Mouse (Mus musculus) embryonic facial prominence, embryonic 15.5 days (tissue): ENCODE results near the gene Dhfr. TPM values are rescaled to one million over a fixed set of nuclear protein-coding genes. Genes with fewer than 3 reads are reported as not detected.

Source experiments
- ATAC-seq: fragments of 200-750 bp; cut with Nextera tagmentation; 2 replicates; pipeline ENCODE4 v1.8.0; 2017; ENCODE audit warnings: low read depth, moderate TSS enrichment; ENCODE audit not compliant: insufficient number of reproducible peaks, low FRiP score, low TSS enrichment
- H3K27ac ChIP-seq: fragments of 300-500 bp; sonication (generic); replicated peaks from 2 replicates; pipeline ENCODE4 v1.5.1; 2015; ENCODE audit warnings: mild to moderate bottlenecking, inconsistent platforms
- H3K27me3 ChIP-seq: fragments of 300-500 bp; sonication (generic); 2 replicates; pipeline ENCODE4 v1.6.1; 2015; ENCODE audit warnings: inconsistent platforms
- H3K36me3 ChIP-seq: fragments of 300-500 bp; sonication (generic); 2 replicates; pipeline ENCODE4 v1.6.1; 2015; ENCODE audit warnings: mild to moderate bottlenecking, inconsistent platforms
- H3K4me1 ChIP-seq: fragments of 300-500 bp; sonication (generic); 2 replicates; pipeline ENCODE4 v1.6.1; 2015; ENCODE audit warnings: inconsistent platforms
- H3K4me2 ChIP-seq: fragments of 300-500 bp; sonication (generic); replicated peaks from 2 replicates; pipeline ENCODE4 v1.6.1; 2015; ENCODE audit warnings: mild to moderate bottlenecking, inconsistent platforms
- H3K4me3 ChIP-seq: fragments of 300-500 bp; sonication (generic); replicated peaks from 2 replicates; pipeline ENCODE4 v1.5.1; 2015; ENCODE audit warnings: mild to moderate bottlenecking, inconsistent platforms
- H3K9ac ChIP-seq: fragments of 300-500 bp; sonication (generic); 2 replicates; pipeline ENCODE4 v1.6.1; 2015; ENCODE audit warnings: inconsistent platforms
- H3K9me3 ChIP-seq: fragments of 300-500 bp; sonication (generic); replicated peaks from 2 replicates; pipeline ENCODE4 v1.6.1; 2016; ENCODE audit warnings: inconsistent platforms
- WGBS: fragments of 180-500 bp; shearing (Covaris S2); methylation state at CpG from one replicate; pipeline ENCODE4 v1.1.7; 2015; 5-methylcytosine and 5-hydroxymethylcytosine counted together
- polyA plus RNA-seq: library from polyadenylated mRNA; unstranded; fragments of >200 nt; fragmentation: Nextera tagmentation; extraction: Ambion mirVana; gene quantifications from 2 replicates; pipeline ENCODE4 v1.2.1, GENCODE M21; 2015

Dhfr gene
- polyA plus RNA-seq, 1 experiment from 2014 or later = 12.3 TPM

- no peak for ATAC-seq
- 81% methylated on average over 12 of the region's 12 CpGs for WGBS
- Histone ChIP-seq H3K4me2 (no peak overlapping the region), H3K36me3 (no peaks in the 10 kb centered on the region), H3K27me3 (no peaks in the 10 kb centered on the region), H3K4me3 (no peak overlapping the region), H3K9ac (no peak overlapping the region), H3K9me3 (no peaks in the 10 kb centered on the region), H3K4me1 (no peaks in the 10 kb centered on the region), H3K27ac (no peak overlapping the region)
Observed at GRCm38 (mm10) chr13:92393047-92393661, 38.6 kb downstream of the Dhfr start.

GRCm38 (mm10) chr13:92398491-92399384 lies 44.2 kb downstream of the Dhfr start:
- Histone ChIP-seq H3K9ac (no peak overlapping the region), H3K4me1 (no peaks in the 10 kb centered on the region), H3K36me3 (no peaks in the 10 kb centered on the region), H3K4me3 (no peak overlapping the region), H3K9me3 (no peaks in the 10 kb centered on the region), H3K27ac (no peak overlapping the region), H3K4me2 (no peak overlapping the region), H3K27me3 (no peaks in the 10 kb centered on the region)
- 74% methylated on average over 11 of the region's 11 CpGs for whole genome bisulfite sequencing
- no peak for ATAC-seq

- no peak overlapping the region for H3K9ac ChIP-seq
- H3K27me3 ChIP-seq = no peaks in the 10 kb centered on the region
- no peak overlapping the region for H3K27ac ChIP-seq
- no peak overlapping the region for H3K4me3 ChIP-seq
- H3K36me3 ChIP-seq = no peaks in the 10 kb centered on the region
- 40% methylated on average over 2 of the region's 2 CpGs for WGBS
- no peak overlapping the region for H3K4me2 ChIP-seq
- no peaks in the 10 kb centered on the region for H3K9me3 ChIP-seq
- H3K4me1 ChIP-seq = no peaks in the 10 kb centered on the region
- ATAC-seq = no peak
Observed at GRCm38 (mm10) chr13:92402063-92402462, 47.5 kb downstream of the Dhfr start.

- no peaks in the 10 kb centered on the region for H3K36me3 ChIP-seq
- no peak overlapping the region for H3K4me3 ChIP-seq
- no peaks in the 10 kb centered on the region for H3K4me1 ChIP-seq
- H3K27ac ChIP-seq = no peak overlapping the region
- H3K9ac ChIP-seq = no peak overlapping the region
- no peaks in the 10 kb centered on the region for H3K9me3 ChIP-seq
- 54% methylated on average over 3 of the region's 3 CpGs for WGBS
- no peaks in the 10 kb centered on the region for H3K27me3 ChIP-seq
- H3K4me2 ChIP-seq = no peak overlapping the region
- no peak for ATAC-seq
Observed at GRCm38 (mm10) chr13:92403496-92403895, 49.0 kb downstream of the Dhfr start.

GRCm38 (mm10) chr13:92410486-92410885 lies 56.0 kb downstream of the Dhfr start:
- no peak overlapping the region for H3K4me2 ChIP-seq
- no peak overlapping the region for H3K9ac ChIP-seq
- no peaks in the 10 kb centered on the region for H3K36me3 ChIP-seq
- H3K9me3 ChIP-seq = no peaks in the 10 kb centered on the region
- H3K27me3 ChIP-seq = no peaks in the 10 kb centered on the region
- H3K4me3 ChIP-seq = no peak overlapping the region
- H3K4me1 ChIP-seq = no peaks in the 10 kb centered on the region
- no peak for ATAC-seq
- 71% methylated on average over 2 of the region's 2 CpGs for WGBS
- no peak overlapping the region for H3K27ac ChIP-seq

- H3K4me2 ChIP-seq = no peak overlapping the region
- WGBS = 83% methylated on average over 11 of the region's 11 CpGs
Observed at GRCm38 (mm10) chr13:92419630-92420029, 65.1 kb downstream of the Dhfr start.

GRCm38 (mm10) chr13:92423711-92424110 lies 69.2 kb downstream of the Dhfr start:
- Histone ChIP-seq H3K36me3 (no peaks in the 10 kb centered on the region), H3K4me1 (peaks cover 16% of the 10 kb centered on the region), H3K4me3 (no peak overlapping the region), H3K4me2 (no peak overlapping the region), H3K27me3 (peaks cover 60% of the 10 kb centered on the region), H3K27ac (no peak overlapping the region), H3K9me3 (no peaks in the 10 kb centered on the region), H3K9ac (no peak overlapping the region)
- 46% methylated on average over 3 of the region's 3 CpGs for WGBS
- ATAC-seq = no peak

More at GRCm38 (mm10) chr13:92419630-92420029, 65.1 kb downstream of the Dhfr start:
- Histone ChIP-seq H3K9me3 (no peaks in the 10 kb centered on the region), H3K4me3 (no peak overlapping the region), H3K9ac (no peak overlapping the region), H3K27me3 (peaks cover 21% of the 10 kb centered on the region), H3K4me1 (no peaks in the 10 kb centered on the region), H3K36me3 (no peaks in the 10 kb centered on the region), H3K27ac (no peak overlapping the region)
- no peak for ATAC-seq

GRCm38 (mm10) chr13:92425758-92426264 lies 71.3 kb downstream of the Dhfr start, which contains the start of gene Ankrd34b:
TSS of gene Ankrd34b (plus strand) at chr13:92425896.
- ATAC-seq = no peak
- peaks cover 16% of the 10 kb centered on the region for H3K4me1 ChIP-seq
- H3K4me2 ChIP-seq = peak within 1 kb of the TSS; percentile 94
- H3K9ac ChIP-seq = peak within 1 kb of the TSS; percentile 15; the same call in 1 of the 2 replicates
- H3K27ac ChIP-seq = no peak within 1 kb of the TSS
- peaks cover 64% of the 10 kb centered on the region for H3K27me3 ChIP-seq
- H3K36me3 ChIP-seq = no peaks in the 10 kb centered on the region
- H3K9me3 ChIP-seq = no peaks in the 10 kb centered on the region
- peak within 1 kb of the TSS; percentile 53 for H3K4me3 ChIP-seq
- WGBS = under 1% methylated on average over 54 of the region's 54 CpGs

- H3K4me3 ChIP-seq = peak overlapping the region; percentile 53
- H3K4me2 ChIP-seq = peak overlapping the region; percentile 94
- H3K9me3 ChIP-seq = no peaks in the 10 kb centered on the region
- peak; percentile 61 for ATAC-seq
- no peaks in the 10 kb centered on the region for H3K36me3 ChIP-seq
- no peak overlapping the region for H3K27ac ChIP-seq
- peaks cover 16% of the 10 kb centered on the region for H3K4me1 ChIP-seq
- 1% methylated on average over 72 of the region's 92 CpGs for WGBS
- H3K9ac ChIP-seq = peak overlapping the region; percentile 15; the same call in 1 of the 2 replicates
- peaks cover 64% of the 10 kb centered on the region for H3K27me3 ChIP-seq
Observed at GRCm38 (mm10) chr13:92426294-92427051, 71.9 kb downstream of the Dhfr start.

- ATAC-seq = no peak
- Histone ChIP-seq H3K27me3 (peaks cover 64% of the 10 kb centered on the region), H3K4me3 (no peak overlapping the region), H3K9me3 (no peaks in the 10 kb centered on the region), H3K4me2 (no peak overlapping the region), H3K4me1 (peaks cover 16% of the 10 kb centered on the region), H3K36me3 (no peaks in the 10 kb centered on the region), H3K27ac (no peak overlapping the region), H3K9ac (no peak overlapping the region)
- 45% methylated on average over 4 of the region's 4 CpGs for WGBS
Observed at GRCm38 (mm10) chr13:92427351-92427855, 72.9 kb downstream of the Dhfr start.
